Comparison of ENCODE assay signal across 24 mouse cellular contexts in genomic region chr17:44643260-44643659, GRCm38 (mm10).
"Had no signal": no experiment of that assay in that cellular context is flagged by ENCODE, and none has a peak within 500 bp of the region (broad histone marks: within the 10 kb centered on the region; RNA-seq: fewer than 3 reads in every experiment).

No protein-coding gene starts in this region.

- ATAC-seq: hindbrain, embryonic 16.5 days; inflammation-experienced regulatory T-cells, adult 6 months; intestine, embryonic 15.5 days; intestine, postnatal 0 days had no signal

- H3K4me3 ChIP-seq: gastrocnemius, adult 2 months; heart, adult 2 months; hindbrain, embryonic 10.5 days; hindbrain, embryonic 12.5 days; intestine, embryonic 15.5 days; layer of hippocampus, adult 2 months; left cerebral cortex, adult 2 months; limb, embryonic 10.5 days; limb, embryonic 12.5 days had no signal

- H3K9me3 ChIP-seq: hindbrain, embryonic 10.5 days; hindbrain, embryonic 12.5 days; intestine, embryonic 15.5 days; limb, embryonic 10.5 days; limb, embryonic 12.5 days had no signal

- H3K36me3 ChIP-seq: hindbrain, embryonic 10.5 days; hindbrain, embryonic 12.5 days; intestine, embryonic 15.5 days; limb, embryonic 10.5 days; limb, embryonic 12.5 days had no signal

- H3K27ac ChIP-seq: gastrocnemius, adult 2 months; heart, adult 2 months; hindbrain, embryonic 10.5 days; hindbrain, embryonic 12.5 days; hindbrain, embryonic 14.5 days; intestine, embryonic 15.5 days; layer of hippocampus, adult 2 months; left cerebral cortex, adult 2 months; limb, embryonic 10.5 days; limb, embryonic 12.5 days had no signal

- H3K4me1 ChIP-seq: intestine, embryonic 15.5 days; limb, embryonic 12.5 days had no signal

- H3K9ac ChIP-seq: hindbrain, embryonic 12.5 days; hindbrain, embryonic 14.5 days; intestine, embryonic 15.5 days; limb, embryonic 12.5 days had no signal

- H3K4me2 ChIP-seq: heart, embryonic 11.5 days; hindbrain, embryonic 12.5 days; hindbrain, embryonic 14.5 days; intestine, embryonic 15.5 days; limb, embryonic 12.5 days; liver, embryonic 11.5 days had no signal

- H3K27me3 ChIP-seq: intestine, embryonic 15.5 days had no signal

- DNase-seq: gastrocnemius, adult 2 months; gastrocnemius, postnatal 10 days; gastrocnemius, postnatal 25 days; heart, adult 2 months; heart, postnatal 10 days; heart, postnatal 4 days; kidney, adult 18-20 months; kidney, adult 8-10 months; kidney, postnatal 25 days; kidney, postnatal 4 days; liver had no signal
